In genomic region chr8:80856606-80857005, GRCm38 (mm10) we compare ENCODE assay signal across 8 mouse cellular contexts. TPM values are rescaled to one million over a fixed set of nuclear protein-coding genes. Genes with fewer than 3 reads are reported as not detected.
DNase-seq lines count a peak whose midpoint lies in the region; ATAC-seq lines count a peak whose summit lies in the region.

No protein-coding gene starts in this region.

- H3K4me3 ChIP-seq in hindbrain, embryonic 13.5 days = no peak overlapping the region
- H3K4me3 ChIP-seq in hindbrain, embryonic 11.5 days (ENCODE audit: low read depth, low read length) = no peak overlapping the region
- H3K4me3 ChIP-seq in hindbrain, embryonic 14.5 days (replicated peaks; ENCODE audit: low read length) = no peak overlapping the region

- no peak overlapping the region for H3K27ac ChIP-seq in hindbrain, embryonic 13.5 days
- H3K27ac ChIP-seq in hindbrain, embryonic 11.5 days (ENCODE audit: low read depth, low read length) = no peak overlapping the region
- no peak overlapping the region for H3K27ac ChIP-seq in hindbrain, embryonic 14.5 days

- ATAC-seq in hindbrain, embryonic 13.5 days (ENCODE audit: low FRiP score) = peak; percentile 70
- no peak for ATAC-seq in hindbrain, embryonic 11.5 days (ENCODE audit: low FRiP score)
- peak; percentile 62; the same call in 1 of the 2 replicates for ATAC-seq in hindbrain, embryonic 14.5 days (ENCODE audit: low FRiP score)

- no peaks in the 10 kb centered on the region for H3K9me3 ChIP-seq in hindbrain, embryonic 13.5 days
- no peaks in the 10 kb centered on the region for H3K9me3 ChIP-seq in hindbrain, embryonic 11.5 days (ENCODE audit: control insufficient read depth, low read length)
- H3K9me3 ChIP-seq in hindbrain, embryonic 14.5 days (ENCODE audit: control insufficient read depth, low read length) = no peaks in the 10 kb centered on the region

- no peak overlapping the region for H3K9ac ChIP-seq in hindbrain, embryonic 13.5 days
- H3K9ac ChIP-seq in hindbrain, embryonic 11.5 days (ENCODE audit: low read depth, low read length) = no peak overlapping the region
- no peak overlapping the region for H3K9ac ChIP-seq in hindbrain, embryonic 14.5 days

- intact Hi-C loops in left cerebral cortex, postnatal 14 days (cut with DNase I) = no loop called here

- H3K4me1 ChIP-seq in hindbrain, embryonic 13.5 days (replicated peaks) = peaks cover 18% of the 10 kb centered on the region
- H3K4me1 ChIP-seq in hindbrain, embryonic 11.5 days (replicated peaks; ENCODE audit: control insufficient read depth, insufficient read depth, low read length) = no peaks in the 10 kb centered on the region
- H3K4me1 ChIP-seq in hindbrain, embryonic 14.5 days (replicated peaks; ENCODE audit: control insufficient read depth, insufficient read depth, low read length) = peaks cover 6% of the 10 kb centered on the region; the same call in 1 of the 2 replicates

- WGBS in hindbrain, embryonic 13.5 days = 66% methylated on average over 6 of the region's 6 CpGs
- 92% methylated on average over 6 of the region's 6 CpGs for WGBS in hindbrain, embryonic 11.5 days
- WGBS in hindbrain, embryonic 14.5 days = 50% methylated on average over 6 of the region's 6 CpGs

- no peaks in the 10 kb centered on the region for H3K27me3 ChIP-seq in hindbrain, embryonic 13.5 days
- no peaks in the 10 kb centered on the region for H3K27me3 ChIP-seq in hindbrain, embryonic 11.5 days (ENCODE audit: control insufficient read depth, insufficient read depth, low read length)
- no peaks in the 10 kb centered on the region for H3K27me3 ChIP-seq in hindbrain, embryonic 14.5 days (ENCODE audit: control insufficient read depth, insufficient read depth, low read length)

- no peaks in the 10 kb centered on the region for H3K36me3 ChIP-seq in hindbrain, embryonic 13.5 days
- no peaks in the 10 kb centered on the region for H3K36me3 ChIP-seq in hindbrain, embryonic 11.5 days (ENCODE audit: control insufficient read depth, insufficient read depth, low read length)
- no peaks in the 10 kb centered on the region for H3K36me3 ChIP-seq in hindbrain, embryonic 14.5 days (replicated peaks; ENCODE audit: control insufficient read depth, insufficient read depth)

- DNase-seq in hindbrain, embryonic 11.5 days (ENCODE audit: low spot score) = no peak
- DNase-seq in adrenal gland, postnatal 36 days = peak; percentile 41 to 58
- peak; percentile 70 for DNase-seq in hindbrain, embryonic 14.5 days (ENCODE audit: low spot score)
- DNase-seq in left cerebral cortex, postnatal 14 days (ENCODE audit: low spot score in 2 of 2) = peak; percentile 69 to 77
- peak; percentile 50 for DNase-seq in right cerebral cortex, postnatal 25 days
- DNase-seq in thymus, postnatal 0 days (ENCODE audit: low spot score) = no peak
- no peak for DNase-seq in spleen, postnatal 36 days (ENCODE audit: low spot score in 2 of 2)

- H3K4me2 ChIP-seq in hindbrain, embryonic 13.5 days = no peak overlapping the region
- no peak overlapping the region for H3K4me2 ChIP-seq in hindbrain, embryonic 11.5 days (replicated peaks; ENCODE audit: low read depth, low read length)
- H3K4me2 ChIP-seq in hindbrain, embryonic 14.5 days (replicated peaks) = no peak overlapping the region

RNA-seq across cellular contexts. Expression of gene Gab1, which starts 23.7 kb away (rescaled TPM):
- polyA plus RNA-seq in hindbrain, embryonic 13.5 days (2015; fragmentation: Nextera tagmentation; extraction: Ambion mirVana) = 9.7 and 10.4 TPM in 2 replicates
- polyA plus RNA-seq in hindbrain, embryonic 11.5 days (2014; fragmentation: Nextera tagmentation; extraction: Ambion mirVana) = 18.1 and 20.8 TPM in 2 replicates
- 10 to 100 TPM; 16.1 to 20.2 TPM for total RNA-seq in adrenal gland, postnatal 36 days (2021)
- polyA plus RNA-seq in hindbrain, embryonic 14.5 days (2014; fragmentation: Nextera tagmentation; extraction: Ambion mirVana) = 16.3 and 16.6 TPM in 2 replicates
- total RNA-seq in left cerebral cortex, postnatal 14 days (2021) = 10 to 100 TPM; 12.3 to 14.9 TPM
- 4.2 and 4.3 TPM in 2 replicates for polyA plus RNA-seq in thymus, postnatal 0 days (2015; fragmentation: Nextera tagmentation; extraction: Ambion mirVana)

Comparison
In these comparisons a context has a peak if more than half of its experiments do, and no peak if none do; other contexts are left out.
1. DNase-seq: peak in adrenal gland, postnatal 36 days (2 of 2), hindbrain, embryonic 14.5 days (single experiment), left cerebral cortex, postnatal 14 days (2 of 2) and right cerebral cortex, postnatal 25 days (single experiment); none in hindbrain, embryonic 11.5 days (single experiment), thymus, postnatal 0 days (single experiment) and spleen, postnatal 36 days (0 of 2).